Mouse (Mus musculus) olfactory bulb, adult 2 months (tissue): Measurements from ENCODE around the gene F3.

Experiments used
- CTCF ChIP-seq: fragments of 200-500 bp; IDR thresholded peaks from 2 replicates; pipeline ENCODE4 v1.5.1; 2012; ENCODE audit warnings: low read depth, mild to moderate bottlenecking, low read length, moderate library complexity; ENCODE audit not compliant: insufficient read depth
- POLR2A ChIP-seq: fragments of 200-500 bp; IDR thresholded peaks from 2 replicates; pipeline ENCODE4 v1.6.1; 2012; ENCODE audit warnings: mild to moderate bottlenecking, low read depth, low read length, moderate library complexity; ENCODE audit not compliant: insufficient read depth

DNA sequence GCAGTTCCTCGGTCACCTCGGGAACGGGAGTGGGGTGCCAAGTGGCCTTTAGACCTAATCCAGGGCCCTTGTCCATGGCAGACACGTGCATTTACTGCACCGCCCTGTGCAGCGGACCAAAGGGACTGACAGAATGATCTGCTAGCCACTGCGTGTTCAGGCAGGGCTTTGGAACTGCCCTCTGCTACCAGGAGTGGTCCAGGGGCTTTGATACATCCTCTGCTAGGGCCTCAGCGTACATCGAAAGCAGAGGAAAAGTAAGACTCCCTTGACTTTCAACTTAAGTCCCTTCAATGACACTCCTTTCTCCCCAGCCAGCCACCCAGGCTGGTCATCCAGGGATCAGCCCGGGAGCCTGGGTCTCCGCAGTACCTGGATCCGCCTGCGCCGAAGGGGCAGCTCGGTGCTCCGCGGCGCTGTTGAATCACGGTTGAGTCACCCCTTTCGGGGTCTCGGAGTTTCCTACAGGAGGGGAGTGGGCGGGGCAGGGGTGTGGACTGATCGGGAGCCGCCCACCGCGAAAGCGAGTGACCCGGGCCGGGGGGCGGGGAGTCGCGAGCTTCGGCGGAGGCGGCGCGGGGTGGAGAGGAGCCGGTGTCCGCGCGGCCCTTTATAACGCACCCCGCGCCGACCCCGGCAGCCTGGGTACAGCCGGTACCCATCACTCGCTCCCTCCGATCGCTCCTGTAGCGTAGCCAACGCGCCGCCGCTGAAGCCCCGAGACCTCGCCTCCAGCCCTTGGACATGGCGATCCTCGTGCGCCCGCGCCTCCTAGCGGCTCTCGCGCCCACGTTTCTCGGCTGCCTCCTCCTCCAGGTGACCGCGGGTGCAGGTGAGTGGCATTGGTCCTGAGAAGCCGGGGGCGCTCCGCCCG, at the start of gene F3:
- TF ChIP-seq CTCF (peak; percentile 61), POLR2A (peak; percentile 40; the same call in 1 of the 2 replicates)
